Mouse (Mus musculus) MEL (cell line): ENCODE data around the gene Med12l. TPM values are rescaled to one million over a fixed set of nuclear protein-coding genes. Genes with fewer than 3 reads are reported as not detected.
A peak's percentile ranks its signal among the peaks of the same experiment; 100 is the strongest.

Experiments
- DNase-seq: peaks from one replicate; pipeline ENCODE4 v3.0.0; 2011; ENCODE audit warnings: low read depth, low spot score
- H3K27ac ChIP-seq: 2 replicates; pipeline ENCODE4 v1.5.1; 2012; ENCODE audit warnings: low read depth, mild to moderate bottlenecking, control low read depth, low read length, moderate library complexity; ENCODE audit not compliant: control insufficient read depth
- H3K27me3 ChIP-seq, 2 experiments: fragments of 150-350 bp in 1 of 2; sonication (generic) in 1 of 2; 2 replicates each; pipeline ENCODE4 v1.6.1; 2012; ENCODE audit warnings: low read length in 2 of 2, mild to moderate bottlenecking in 2 of 2, improper control_type of control experiment in 1 of 2, moderate library complexity in 1 of 2; ENCODE audit not compliant: insufficient read depth in 2 of 2, control insufficient read depth in 1 of 2
- H3K36me3 ChIP-seq, 2 experiments: 2 replicates each; pipeline ENCODE4 v1.6.1; 2012 to 2014; ENCODE audit warnings: low read length in 2 of 2, improper control_type of control experiment in 1 of 2, inconsistent platforms in 1 of 2, mild to moderate bottlenecking in 1 of 2; ENCODE audit not compliant: insufficient read depth in 2 of 2, control insufficient read depth in 1 of 2
- H3K4me1 ChIP-seq, 2 experiments: fragments of 150-350 bp in 1 of 2; sonication (generic) in 1 of 2; 2 replicates each; pipeline ENCODE4 v1.6.1; 2012; ENCODE audit warnings: low read length in 2 of 2, improper control_type of control experiment in 1 of 2, mild to moderate bottlenecking in 1 of 2; ENCODE audit not compliant: insufficient read depth in 2 of 2, control insufficient read depth in 1 of 2
- H3K4me3 ChIP-seq, 2 experiments: fragments of 150-350 bp in 1 of 2; sonication (generic) in 1 of 2; 2 replicates each; pipeline ENCODE4 v1.5.1; 2012; ENCODE audit warnings: low read depth in 2 of 2, low read length in 2 of 2, mild to moderate bottlenecking in 2 of 2, moderate library complexity in 2 of 2, control low read depth in 1 of 2, improper control_type of control experiment in 1 of 2; ENCODE audit not compliant: control insufficient read depth in 1 of 2, insufficient read depth in 1 of 2
- H3K79me2 ChIP-seq: 2 replicates; pipeline ENCODE4 v1.6.1; 2012; ENCODE audit warnings: mild to moderate bottlenecking, low read length, moderate library complexity; ENCODE audit not compliant: control insufficient read depth, poor library complexity, insufficient read depth
- H3K9ac ChIP-seq: 2 replicates; pipeline ENCODE4 v1.6.1; 2012; ENCODE audit warnings: low read depth, mild to moderate bottlenecking, control low read depth, low read length, moderate library complexity; ENCODE audit not compliant: control insufficient read depth, poor library complexity, severe bottlenecking
- H3K9me3 ChIP-seq: fragments of 150-350 bp; sonication (generic); replicated peaks from 2 replicates; pipeline ENCODE4 v1.6.1; 2012; ENCODE audit warnings: mild to moderate bottlenecking, low read length, improper control_type of control experiment, moderate library complexity; ENCODE audit not compliant: insufficient read depth
- CHD2 ChIP-seq: IDR thresholded peaks from 2 replicates; pipeline ENCODE4 v1.6.1; 2011; ENCODE audit warnings: low read length, improper control_type of control experiment
- E2F4 ChIP-seq: IDR thresholded peaks from 2 replicates; pipeline ENCODE4 v1.6.1; 2011; ENCODE audit warnings: low read depth, low read length, improper control_type of control experiment, borderline replicate concordance
- ELF1 ChIP-seq: IDR thresholded peaks from 2 replicates; pipeline ENCODE4 v1.6.1; 2014; ENCODE audit warnings: low read depth, mild to moderate bottlenecking, inconsistent platforms, low read length, improper control_type of control experiment, moderate library complexity
- EP300 ChIP-seq, 2 experiments: IDR thresholded peaks; 2 replicates each; pipeline ENCODE4 v1.6.1; 2011; ENCODE audit warnings: improper control_type of control experiment in 2 of 2, low read length in 2 of 2, low read depth in 1 of 2, mild to moderate bottlenecking in 1 of 2
- ETS1 ChIP-seq: IDR thresholded peaks from 2 replicates; pipeline ENCODE4 v1.6.1; 2012; ENCODE audit warnings: low read depth, mild to moderate bottlenecking, inconsistent platforms, low read length, improper control_type of control experiment, moderate library complexity
- GABPA ChIP-seq: IDR thresholded peaks from 2 replicates; pipeline ENCODE4 v1.6.1; 2012; ENCODE audit warnings: low read depth, mild to moderate bottlenecking, inconsistent platforms, low read length, improper control_type of control experiment, moderate library complexity
- GATA1 ChIP-seq: IDR thresholded peaks from 2 replicates; pipeline ENCODE4 v1.6.1; 2011; ENCODE audit warnings: low read depth, low read length, improper control_type of control experiment
- KAT2A ChIP-seq: conservative IDR thresholded peaks from 2 replicates; pipeline ENCODE4 v1.6.1; 2012; ENCODE audit warnings: low read depth, low read length, improper control_type of control experiment, inconsistent platforms
- MAFK ChIP-seq: IDR thresholded peaks from 2 replicates; pipeline ENCODE4 v1.6.1; 2011; ENCODE audit warnings: low read depth, mild to moderate bottlenecking, low read length, improper control_type of control experiment, borderline replicate concordance
- MEF2A ChIP-seq: IDR thresholded peaks from 2 replicates; pipeline ENCODE4 v1.6.1; 2014; ENCODE audit warnings: low read depth, mild to moderate bottlenecking, inconsistent platforms, low read length, improper control_type of control experiment; ENCODE audit not compliant: poor library complexity, insufficient replicate concordance, severe bottlenecking; ENCODE audit errors: extremely low read depth
- MXI1 ChIP-seq: IDR thresholded peaks from 2 replicates; pipeline ENCODE4 v1.6.1; 2011; ENCODE audit warnings: mild to moderate bottlenecking, low read depth, low read length, improper control_type of control experiment
- MYB ChIP-seq: IDR thresholded peaks from 2 replicates; pipeline ENCODE4 v1.6.1; 2011; ENCODE audit warnings: mild to moderate bottlenecking, low read depth, low read length, improper control_type of control experiment
- MYC ChIP-seq: IDR thresholded peaks from 2 replicates; pipeline ENCODE4 v1.6.1; 2011; ENCODE audit warnings: low read depth, mild to moderate bottlenecking, low read length, improper control_type of control experiment, moderate library complexity
- POLR2A ChIP-seq, 2 experiments: IDR thresholded peaks; 2 replicates each; pipeline ENCODE4 v1.6.1; 2011 to 2012; ENCODE audit warnings: low read length in 2 of 2, mild to moderate bottlenecking in 2 of 2, control low read depth in 1 of 2, improper control_type of control experiment in 1 of 2, low read depth in 1 of 2, moderate library complexity in 1 of 2; ENCODE audit not compliant: control insufficient read depth in 1 of 2, insufficient read depth in 1 of 2, poor library complexity in 1 of 2
- POLR2AphosphoS5 ChIP-seq: IDR thresholded peaks from 2 replicates; pipeline ENCODE4 v1.6.1; 2012; ENCODE audit warnings: low read depth, borderline replicate concordance, mild to moderate bottlenecking, inconsistent platforms, low read length, moderate library complexity, mixed read lengths
- RCOR1 ChIP-seq: IDR thresholded peaks from 2 replicates; pipeline ENCODE4 v1.6.1; 2012; ENCODE audit warnings: low read depth, mild to moderate bottlenecking, inconsistent platforms, low read length, improper control_type of control experiment
- SIN3A ChIP-seq: IDR thresholded peaks from 2 replicates; pipeline ENCODE4 v1.6.1; 2012; ENCODE audit warnings: low read length, improper control_type of control experiment, inconsistent platforms
- TBP ChIP-seq: IDR thresholded peaks from 2 replicates; pipeline ENCODE4 v1.8.0; 2011; ENCODE audit warnings: low read depth, low read length, improper control_type of control experiment
- TCF12 ChIP-seq: IDR thresholded peaks from 2 replicates; pipeline ENCODE4 v1.6.1; 2014; ENCODE audit warnings: low read depth, mild to moderate bottlenecking, inconsistent platforms, low read length, improper control_type of control experiment, moderate library complexity
- USF1 ChIP-seq: IDR thresholded peaks from 2 replicates; pipeline ENCODE4 v1.6.1; 2014; ENCODE audit warnings: low read depth, mild to moderate bottlenecking, inconsistent platforms, low read length, improper control_type of control experiment, moderate library complexity
- ZKSCAN1 ChIP-seq: IDR thresholded peaks from 2 replicates; pipeline ENCODE4 v1.6.1; 2012; ENCODE audit warnings: low read depth, mild to moderate bottlenecking, inconsistent platforms, low read length, improper control_type of control experiment, moderate library complexity
- ZNF384 ChIP-seq: IDR thresholded peaks from 2 replicates; pipeline ENCODE4 v1.6.1; 2012; ENCODE audit warnings: low read depth, mild to moderate bottlenecking, inconsistent platforms, low read length, improper control_type of control experiment
- polyA plus RNA-seq, 2 experiments: library from polyadenylated mRNA; stranded (reverse) in 1 of 2; unstranded in 1 of 2; fragments of >175 nt in 1 of 2; fragments of >200 nt in 1 of 2; gene quantifications; 2 replicates each; pipeline versions ENCODE4 v1.2.1 to v1.2.4; 2012; ENCODE audit warnings: low replicate concordance in 2 of 2, low read depth in 1 of 2; ENCODE audit not compliant: insufficient read length in 2 of 2, insufficient read depth in 1 of 2, missing spikeins in 1 of 2
- total RNA-seq: library from RNA; depleted of rRNA; stranded (reverse); fragments of 300-350 nt; gene quantifications from 2 replicates; pipeline ENCODE4 v1.2.3, GENCODE M21; 2012

Gene Med12l
- total and polyA plus RNA-seq, 3 experiments: 0.03 TPM; not detected in 2

DNA sequence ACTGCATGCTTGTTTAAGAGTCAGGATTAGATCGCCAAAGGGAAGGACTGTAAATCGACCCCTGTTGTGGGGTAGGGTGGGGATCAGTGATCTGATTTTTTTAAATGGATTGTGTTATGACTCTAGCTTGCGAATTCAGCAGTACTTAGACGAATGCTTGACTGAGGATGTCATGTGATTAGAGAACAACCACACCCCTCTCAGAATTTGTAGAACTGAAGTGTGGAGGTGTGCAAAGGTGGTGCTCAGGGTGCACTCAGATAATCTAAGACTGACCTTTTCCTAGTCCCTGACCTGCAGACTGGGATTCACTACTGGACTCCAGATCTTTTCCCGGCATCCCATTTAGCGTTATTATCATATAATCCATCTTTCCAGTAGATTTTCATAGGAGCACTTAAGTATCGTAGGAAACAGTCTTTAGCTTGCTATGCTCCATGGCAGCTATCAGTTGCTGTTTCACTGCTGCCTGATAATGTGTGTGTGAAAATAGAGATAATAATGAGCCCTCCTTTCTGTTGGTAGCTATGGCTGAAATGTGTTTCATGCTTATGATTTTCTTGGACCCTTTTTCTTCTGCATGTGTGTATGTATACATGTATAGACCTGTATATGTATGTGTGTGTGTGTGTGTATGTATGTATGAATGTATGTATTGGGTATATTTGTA is 116.3 kb downstream of the Med12l start:
- Histone ChIP-seq H3K27ac (no peak overlapping the region), H3K79me2 (no peaks in the 10 kb centered on the region), H3K36me3 (peaks cover 0 to 21% of the 10 kb centered on the region in 2 experiments; a peak in 2 of 4 replicates), H3K9me3 (no peaks in the 10 kb centered on the region), H3K9ac (no peak overlapping the region), H3K27me3 (no peaks in the 10 kb centered on the region), H3K4me1 (peaks cover 11 to 34% of the 10 kb centered on the region in 2 experiments), H3K4me3 (no peak overlapping the region)
- no peak for DNase-seq
- TF ChIP-seq MYC (no peak), ELF1 (no peak), GATA1 (peak; percentile 86), EP300 (IDR thresholded peaks at IDR 0.05; ENCODE audit: low read depth in 1 of 2, low read length in 2 of 2) (peak; percentile 56 to 76), TCF12 (peak; percentile 86), ZNF384 (no peak), SIN3A (peak; percentile 19; the same call in 1 of the 2 replicates), USF1 (peak; percentile 53; the same call in 1 of the 2 replicates), MXI1 (peak; percentile 33; the same call in 1 of the 2 replicates), ETS1 (peak; percentile 54)

DNA sequence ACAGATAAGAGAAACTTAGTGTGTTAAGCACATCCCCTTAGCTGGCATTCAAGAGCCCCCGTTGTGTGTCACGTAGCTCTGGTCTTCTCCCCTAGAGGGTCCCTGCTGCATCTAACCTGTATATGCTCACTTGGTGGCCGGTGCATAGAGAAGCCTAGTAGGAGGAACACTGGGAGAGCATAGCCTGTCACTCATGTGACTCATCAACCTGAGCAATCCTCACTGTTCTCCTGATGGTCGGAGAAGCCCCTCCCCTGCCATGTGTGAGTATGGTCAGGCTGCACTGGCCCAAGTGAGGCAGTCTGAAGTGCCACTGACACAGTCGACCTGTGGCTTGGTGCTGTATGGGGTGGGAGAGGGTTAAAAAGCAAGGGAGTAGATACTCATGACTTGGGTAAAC is 119.4 kb downstream of the Med12l start:
- peaks cover 0 to 20% of the 10 kb centered on the region in 2 experiments; a peak in 2 of 4 replicates for H3K36me3 ChIP-seq
- H3K27ac ChIP-seq: no peak overlapping the region
- H3K4me3 ChIP-seq: 0 out of 4 replicates have a peak overlapping the region, but pooled peaks of 1 of the 2 experiments have one; percentile 6
- H3K4me1 ChIP-seq: peaks cover 11 to 25% of the 10 kb centered on the region in 2 experiments
- DNase-seq: peak; percentile 26
- H3K9ac ChIP-seq: no peak overlapping the region
- H3K9me3 ChIP-seq: no peaks in the 10 kb centered on the region
- H3K79me2 ChIP-seq: no peaks in the 10 kb centered on the region
- TF ChIP-seq TBP: no peak
- no peak for TF ChIP-seq E2F4
- TF ChIP-seq POLR2AphosphoS5: no peak
- no peak for TF ChIP-seq GABPA
- no peak for TF ChIP-seq KAT2A
- no peak for TF ChIP-seq GATA1
- TF ChIP-seq RCOR1: no peak
- TF ChIP-seq CHD2: no peak
- no peak for TF ChIP-seq MAFK
- TF ChIP-seq ZKSCAN1: no peak
- TF ChIP-seq ZNF384: no peak
- no peak for TF ChIP-seq POLR2A (IDR thresholded peaks at IDR 0.05; ENCODE audit: control insufficient read depth in 1 of 2, insufficient read depth in 1 of 2, low read depth in 1 of 2, low read length in 2 of 2, poor library complexity in 1 of 2)
- no peak for TF ChIP-seq MYB
- TF ChIP-seq MEF2A: no peak
- no peak for TF ChIP-seq MYC
- no peaks in the 10 kb centered on the region for H3K27me3 ChIP-seq
